Mouse (Mus musculus) heart, adult 8-10 months (tissue): Measurements from ENCODE around the gene Atp9a. TPM values are rescaled to one million over a fixed set of nuclear protein-coding genes. Genes with fewer than 3 reads are reported as not detected.
A peak's percentile ranks its signal among the peaks of the same experiment; 100 is the strongest.

ENCODE experiments used
- DNase-seq: peaks from one replicate; pipeline ENCODE4 v3.0.0; 2022; ENCODE audit warnings: low spot score
- total RNA-seq, 4 experiments: library from RNA; stranded (reverse); gene quantifications; 2 replicates each; pipeline ENCODE4 v1.2.4; 2022

Atp9a gene
- total RNA-seq, 4 experiments from 2014 or later, result 53.2 to 63.6 (median 56.8) TPM

DNA sequence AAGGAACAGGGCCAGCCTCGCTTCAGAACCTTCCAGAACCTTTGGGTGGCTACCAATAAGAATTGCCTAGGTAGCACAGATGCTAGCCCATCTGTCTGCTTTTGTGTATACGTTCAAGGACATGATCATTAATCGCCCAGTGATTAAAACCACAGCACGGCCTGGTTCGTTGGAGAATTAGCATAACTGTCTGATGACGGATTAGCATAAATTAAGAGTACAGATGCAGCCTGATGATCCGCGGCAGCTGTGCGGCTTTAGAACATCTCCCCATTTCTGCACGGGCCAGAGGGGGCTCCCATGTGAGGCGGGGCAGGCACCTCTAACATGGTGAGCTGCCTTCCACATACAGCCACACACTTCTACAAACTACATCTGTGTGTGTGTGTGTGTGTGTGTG lies 100.0 kb downstream of the Atp9a start:
- no peak for DNase-seq

DNA sequence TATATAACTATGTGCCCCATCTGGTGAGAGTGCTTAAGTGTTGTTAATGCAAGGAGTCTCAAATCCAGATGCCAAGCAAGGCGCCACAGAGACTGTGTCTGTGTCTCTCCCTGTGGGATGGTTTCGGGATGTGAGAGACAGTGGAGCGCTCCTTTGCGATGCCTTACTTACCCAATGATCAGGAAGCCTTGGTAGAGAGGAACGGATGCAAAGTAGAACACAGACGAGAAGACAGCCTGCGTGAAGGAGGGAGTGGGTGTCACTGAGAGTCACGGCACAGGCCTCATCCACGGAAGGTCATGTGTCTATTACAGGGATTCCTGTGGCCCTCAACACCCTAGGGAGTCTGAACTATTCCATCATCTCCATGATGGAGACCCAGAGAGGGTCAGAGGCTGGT lies 101.7 kb downstream of the Atp9a start:
- DNase-seq, result no peak

GRCm38 (mm10) chr2:168634881-168635280 lies 107.3 kb downstream of the Atp9a start:
- no peak for DNase-seq

DNA sequence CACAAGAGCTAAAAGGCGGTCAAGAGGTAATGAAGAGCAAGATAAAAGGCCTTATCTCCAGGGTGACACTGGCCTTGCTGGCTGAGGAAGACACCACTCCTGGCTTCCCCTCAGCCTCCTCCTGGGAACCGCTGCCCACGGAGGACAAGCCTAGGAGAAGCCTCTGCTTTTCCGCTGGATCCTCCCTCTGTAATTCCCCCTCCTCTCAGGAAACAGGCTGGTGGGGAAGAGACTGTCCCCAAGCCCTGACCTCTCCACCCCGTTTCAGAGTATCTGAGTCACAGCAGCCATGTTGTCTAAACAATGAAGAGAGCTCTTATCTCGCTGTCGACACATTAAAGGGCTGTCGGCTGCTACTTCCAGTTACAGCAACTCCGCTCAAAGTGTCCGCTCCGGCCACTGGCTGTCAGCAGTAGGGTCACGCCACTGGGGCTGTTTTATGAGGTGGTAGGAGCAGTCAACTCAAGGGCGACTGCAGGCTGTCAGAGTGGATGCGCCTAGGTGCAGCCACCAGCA lies 108.8 kb downstream of the Atp9a start:
- DNase-seq, result no peak

DNA sequence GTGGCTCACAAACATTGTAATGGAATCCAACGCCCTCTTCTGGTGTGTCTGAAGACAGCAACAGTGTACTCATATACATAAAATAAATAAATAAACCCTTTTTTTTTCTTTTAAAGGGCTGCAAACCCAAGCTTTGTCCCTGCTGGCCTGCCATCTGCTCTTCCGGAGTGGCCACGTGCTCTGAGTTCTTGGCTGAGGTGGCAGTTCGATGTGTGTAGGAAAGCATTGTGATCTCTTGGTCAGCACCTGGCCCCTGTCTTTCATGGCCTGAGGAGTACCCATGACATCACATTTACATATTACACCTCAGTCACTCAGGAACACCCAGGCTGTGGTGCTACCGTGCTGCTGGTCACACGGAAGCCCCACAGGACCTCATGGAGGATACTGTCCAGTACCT lies 109.7 kb downstream of the Atp9a start:
- no peak for DNase-seq

- peak; percentile 80 for DNase-seq
Measured at GRCm38 (mm10) chr2:168628787-168629186, 113.4 kb downstream of the Atp9a start.

GRCm38 (mm10) chr2:168627829-168628770 lies 114.1 kb downstream of the Atp9a start:
- no peak for DNase-seq

DNA sequence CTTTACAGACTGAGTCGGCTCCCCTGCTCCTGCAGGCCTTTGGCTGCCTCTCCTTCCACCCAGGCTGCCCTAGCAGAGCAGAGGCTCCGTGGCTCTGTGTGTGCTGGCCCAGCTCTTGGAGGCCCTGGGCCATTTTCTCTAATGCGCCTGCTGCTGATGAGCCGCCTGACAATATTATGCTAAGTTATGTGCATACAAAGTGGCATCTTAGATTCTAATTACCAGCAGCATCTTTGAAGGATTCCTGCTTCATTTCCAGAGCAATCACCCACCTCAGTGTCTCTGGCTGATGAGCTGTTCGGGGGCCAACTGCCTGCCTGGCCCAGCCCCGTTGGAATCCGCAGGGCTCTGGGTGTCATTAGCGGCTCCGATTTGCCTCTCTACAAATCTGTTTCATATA lies 115.8 kb downstream of the Atp9a start:
- DNase-seq, result no peak

DNA sequence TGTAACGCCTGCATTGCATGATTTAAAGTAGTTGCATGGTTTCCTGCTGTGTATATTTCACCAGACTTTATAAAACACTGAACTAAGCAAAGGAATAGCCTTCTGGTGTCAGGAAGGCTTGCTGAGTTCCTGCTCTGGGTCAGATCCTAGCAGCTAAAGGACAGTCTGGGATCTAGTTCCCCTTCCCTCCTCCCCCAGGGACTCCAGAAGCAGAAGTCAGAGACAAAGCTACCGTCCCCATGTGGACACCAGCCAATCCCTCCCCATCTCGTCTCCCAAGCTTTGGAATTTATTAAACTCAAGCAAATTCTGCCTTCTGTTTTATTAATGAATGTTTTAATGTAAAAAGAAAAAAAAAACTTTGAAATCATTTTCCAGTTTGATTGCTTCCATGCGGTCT lies 117.1 kb downstream of the Atp9a start:
- no peak for DNase-seq

DNA sequence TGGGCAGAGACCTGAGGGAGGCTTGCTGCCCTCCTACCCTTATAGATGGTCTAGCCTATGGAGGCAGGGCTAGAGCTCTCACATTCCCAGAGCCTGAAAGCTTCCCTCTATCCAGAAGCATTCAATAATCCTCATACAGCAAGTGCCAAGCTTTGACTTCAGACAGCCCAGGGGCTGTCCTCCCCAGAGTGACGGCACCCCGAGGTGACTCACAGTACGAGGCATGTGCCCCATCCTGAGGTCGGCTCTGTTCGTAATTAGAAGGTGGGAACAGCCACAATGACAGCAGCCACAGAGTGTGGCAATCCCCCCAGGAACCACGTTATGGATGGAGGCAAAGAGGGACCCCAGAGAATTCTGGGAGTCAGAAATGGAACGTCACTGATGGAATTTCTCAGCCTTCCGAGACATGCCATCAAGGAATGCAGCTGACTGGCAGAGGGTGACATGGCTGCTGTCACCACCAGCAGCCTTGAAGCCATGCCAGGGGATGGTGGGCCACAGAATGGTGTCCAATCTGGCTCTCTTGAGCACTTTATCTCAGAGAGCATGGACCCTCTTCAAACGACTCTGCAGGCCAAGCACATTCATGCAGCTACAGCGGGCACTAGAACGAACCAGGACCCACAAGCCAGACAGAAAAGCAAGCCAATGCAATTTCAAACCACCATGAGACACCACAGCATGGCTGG lies 121.0 kb downstream of the Atp9a start:
- DNase-seq, result no peak

- DNase-seq, result no peak
Measured at GRCm38 (mm10) chr2:168618205-168618717, 123.9 kb downstream of the Atp9a start.

GRCm38 (mm10) chr2:168615160-168615559 lies 127.0 kb downstream of the Atp9a start:
- no peak for DNase-seq

DNA sequence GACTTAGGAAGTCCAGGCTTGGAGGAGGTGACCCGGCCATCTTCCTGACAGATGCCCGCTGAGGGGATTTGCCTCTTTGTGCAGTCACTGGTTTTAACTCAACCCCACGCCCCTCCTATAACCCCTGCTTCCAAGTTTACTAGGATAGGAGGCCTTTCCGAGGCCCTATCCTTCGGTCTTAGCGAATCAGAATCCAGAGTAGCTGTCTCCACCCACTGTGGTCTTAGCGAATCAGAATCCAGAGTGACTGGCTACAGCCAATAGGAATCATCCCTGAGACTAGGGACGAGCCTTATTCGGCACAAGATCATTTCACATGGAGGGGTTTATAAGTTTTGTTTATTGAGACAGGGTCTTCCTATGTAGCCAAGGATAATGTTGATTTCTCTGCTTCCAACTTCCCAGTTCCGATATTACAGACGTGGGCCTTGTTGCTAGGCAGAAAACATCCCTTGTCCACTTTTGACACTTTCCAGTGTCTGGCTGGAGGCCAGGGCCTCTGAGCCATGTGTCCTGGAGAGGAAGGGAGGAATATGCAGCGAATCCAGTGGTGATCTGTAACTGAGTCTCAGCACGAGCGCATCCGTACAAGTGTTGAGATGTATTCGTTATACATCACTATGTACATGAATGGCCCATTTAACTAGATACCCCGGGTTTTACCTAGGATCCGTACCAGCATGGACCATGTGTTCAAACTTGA lies 127.9 kb downstream of the Atp9a start:
- no peak for DNase-seq

GRCm38 (mm10) chr2:168613092-168613880 lies 128.9 kb downstream of the Atp9a start:
- DNase-seq, result no peak

- no peak for DNase-seq
Measured at GRCm38 (mm10) chr2:168610941-168611340, 131.3 kb downstream of the Atp9a start.

GRCm38 (mm10) chr2:168609653-168610248 lies 132.5 kb downstream of the Atp9a start:
- no peak for DNase-seq

DNA sequence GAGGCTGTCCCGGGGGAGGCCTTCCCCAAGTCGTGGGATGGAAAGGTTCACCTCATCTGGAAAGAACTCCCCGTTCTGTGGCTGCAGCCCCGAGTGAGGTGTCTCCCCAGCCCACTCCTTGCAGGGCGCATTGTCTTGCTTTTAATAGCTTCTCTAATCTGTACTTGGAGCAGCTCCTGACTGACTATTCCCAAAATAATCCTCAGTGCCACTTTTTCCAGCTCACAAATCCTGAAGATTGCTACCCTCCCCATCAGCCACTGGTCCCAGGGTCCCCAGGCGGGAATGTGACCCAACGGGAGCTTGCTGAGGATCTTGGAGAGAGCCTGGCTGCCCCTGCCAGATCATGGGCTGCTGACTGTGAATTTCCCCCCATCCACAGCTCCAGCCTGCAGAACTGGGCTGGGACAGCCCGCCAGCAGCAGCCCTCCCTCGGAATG lies 134.1 kb downstream of the Atp9a start:
- no peak for DNase-seq

DNA sequence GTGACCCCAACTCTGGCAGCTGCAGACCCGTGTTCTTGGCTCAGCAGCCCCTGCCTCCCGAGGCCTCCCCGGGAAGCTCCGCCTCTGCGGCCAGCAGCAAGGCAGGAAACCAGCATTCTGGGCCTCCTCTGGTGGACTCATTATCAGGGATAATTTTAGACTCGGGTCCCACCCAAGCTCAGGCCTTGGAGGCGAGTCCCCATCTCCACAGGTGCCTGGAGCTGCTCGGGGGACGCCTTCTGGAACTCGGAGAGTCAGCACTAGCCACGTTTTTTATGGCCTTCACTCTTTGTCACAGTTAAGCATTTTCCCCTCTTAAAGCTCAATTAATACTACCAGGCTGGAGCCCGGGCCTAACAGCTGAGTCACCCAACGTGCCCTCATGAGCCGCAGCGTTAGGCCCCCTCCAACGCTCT lies 137.5 kb downstream of the Atp9a start:
- peak; percentile 81 for DNase-seq

DNA sequence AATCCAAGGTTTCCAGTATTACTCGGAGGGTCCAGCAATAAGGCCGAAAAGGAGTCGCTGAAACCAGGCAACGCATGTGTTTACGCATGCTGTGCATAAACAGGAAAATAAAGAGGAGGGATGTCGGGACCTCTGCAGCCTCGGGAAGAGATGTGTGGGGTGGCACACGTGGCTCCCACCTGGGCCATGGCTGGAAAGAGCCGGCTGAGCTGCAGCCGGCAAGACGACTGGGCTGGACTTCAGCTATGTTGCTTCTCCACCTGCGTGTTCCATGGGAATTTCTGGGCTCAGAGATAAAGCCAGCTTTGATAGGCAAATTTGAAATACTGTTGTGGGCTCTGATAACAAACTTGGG lies 139.8 kb downstream of the Atp9a start:
- no peak for DNase-seq
